Mouse (Mus musculus) forebrain, postnatal 0 days (tissue): ENCODE measurements around the gene Ccl17. TPM values are rescaled to one million over a fixed set of nuclear protein-coding genes. Genes with fewer than 3 reads are reported as not detected.

ENCODE experiments used
- ATAC-seq: fragments of 200-750 bp; cut with Nextera tagmentation; 2 replicates; pipeline ENCODE4 v1.8.0; 2017; ENCODE audit warnings: mild to moderate bottlenecking, moderate library complexity
- DNase-seq: peaks from one replicate; pipeline ENCODE4 v3.0.0-alpha.2; 2015
- H3K27ac ChIP-seq: fragments of 300-500 bp; sonication (generic); 2 replicates; pipeline ENCODE4 v1.5.1; 2014; ENCODE audit warnings: low read depth, mild to moderate bottlenecking, antibody characterized with exemption, low read length, moderate library complexity, mixed read lengths
- H3K27me3 ChIP-seq: fragments of 300-500 bp; sonication (generic); 2 replicates; pipeline ENCODE4 v1.6.1; 2014; ENCODE audit warnings: mild to moderate bottlenecking, low read length, mixed read lengths; ENCODE audit not compliant: insufficient read depth
- H3K36me3 ChIP-seq: fragments of 300-500 bp; sonication (generic); 2 replicates; pipeline ENCODE4 v1.6.1; 2014; ENCODE audit warnings: mild to moderate bottlenecking, moderate library complexity; ENCODE audit not compliant: insufficient read depth
- H3K4me1 ChIP-seq: fragments of 300-500 bp; sonication (generic); 2 replicates; pipeline ENCODE4 v1.6.1; 2014; ENCODE audit warnings: antibody characterized with exemption; ENCODE audit not compliant: insufficient read depth
- H3K4me2 ChIP-seq: fragments of 300-500 bp; sonication (generic); 2 replicates; pipeline ENCODE4 v1.6.1; 2014; ENCODE audit warnings: low read depth, mild to moderate bottlenecking, moderate library complexity
- H3K4me3 ChIP-seq: fragments of 300-500 bp; sonication (generic); 2 replicates; pipeline ENCODE4 v1.5.1; 2014; ENCODE audit warnings: low read depth, low read length, mixed read lengths
- H3K9ac ChIP-seq: fragments of 300-500 bp; sonication (generic); 2 replicates; pipeline ENCODE4 v1.6.1; 2014; ENCODE audit warnings: mild to moderate bottlenecking
- H3K9me3 ChIP-seq: fragments of 300-500 bp; sonication (generic); 2 replicates; pipeline ENCODE4 v1.6.1; 2016; ENCODE audit warnings: low read length
- CTCF ChIP-seq: sonication (generic); IDR thresholded peaks from 2 replicates; pipeline ENCODE4 v1.5.1; 2016; ENCODE audit warnings: antibody characterized with exemption, control low read depth, low read depth
- WGBS: fragments of 180-500 bp; shearing (Covaris S2); extraction: QIAGEN DNeasy Blood & Tissue Kit; methylation state at CpG from one replicate; pipeline ENCODE4 v1.1.7; 2014; 5-methylcytosine and 5-hydroxymethylcytosine counted together
- polyA plus RNA-seq: library from polyadenylated mRNA; unstranded; fragments of >200 nt; fragmentation: Nextera tagmentation; extraction: Ambion mirVana; gene quantifications from 2 replicates; pipeline ENCODE4 v1.2.1, GENCODE M21; 2015
- total RNA-seq: library from RNA; depleted of rRNA; stranded (reverse); fragments of >200 nt; gene quantifications from 2 replicates; pipeline ENCODE4 v1.2.3, GENCODE M21; 2014

Ccl17 gene
- total and polyA plus RNA-seq, 2 experiments from 2014 or later: 5.0 TPM; not detected in 1

GRCm38 (mm10) chr8:94814556-94814955 is 4.3 kb downstream of the Ccl17 start:
- no peaks in the 10 kb centered on the region for H3K27me3 ChIP-seq
- no peak for ATAC-seq
- 0% methylated on average over 1 of the region's 1 CpGs for WGBS
- no peak overlapping the region for H3K4me2 ChIP-seq
- no peak overlapping the region for H3K9ac ChIP-seq
- no peaks in the 10 kb centered on the region; the same call in 1 of the 2 replicates for H3K36me3 ChIP-seq
- peak; percentile 64 for TF ChIP-seq CTCF
- peaks cover 6% of the 10 kb centered on the region; the same call in 1 of the 2 replicates for H3K4me1 ChIP-seq
- no peak overlapping the region for H3K27ac ChIP-seq
- no peaks in the 10 kb centered on the region for H3K9me3 ChIP-seq
- peak; percentile 39 for DNase-seq
- no peak overlapping the region for H3K4me3 ChIP-seq

GRCm38 (mm10) chr8:94817933-94818332 is 7.7 kb downstream of the Ccl17 start:
- Histone ChIP-seq H3K4me1 (no peaks in the 10 kb centered on the region), H3K9ac (no peak overlapping the region), H3K4me2 (no peak overlapping the region), H3K27ac (no peak overlapping the region), H3K27me3 (no peaks in the 10 kb centered on the region), H3K4me3 (no peak overlapping the region), H3K36me3 (peaks cover 4% of the 10 kb centered on the region), H3K9me3 (no peaks in the 10 kb centered on the region)
- ATAC-seq: no peak
- no peak for TF ChIP-seq CTCF
- 95% methylated on average over 11 of the region's 11 CpGs for WGBS
- no peak for DNase-seq

GRCm38 (mm10) chr8:94819671-94820179 is 9.5 kb downstream of the Ccl17 start:
- no peak overlapping the region for H3K4me2 ChIP-seq
- ATAC-seq: no peak
- 83% methylated on average over 6 of the region's 6 CpGs for WGBS
- TF ChIP-seq CTCF: no peak
- no peaks in the 10 kb centered on the region for H3K4me1 ChIP-seq
- no peak overlapping the region for H3K4me3 ChIP-seq
- H3K9ac ChIP-seq: no peak overlapping the region
- H3K27me3 ChIP-seq: no peaks in the 10 kb centered on the region
- H3K9me3 ChIP-seq: no peaks in the 10 kb centered on the region
- peaks cover 22% of the 10 kb centered on the region for H3K36me3 ChIP-seq
- H3K27ac ChIP-seq: no peak overlapping the region
- DNase-seq: no peak

GRCm38 (mm10) chr8:94820553-94820952 is 10.3 kb downstream of the Ccl17 start:
- no peak overlapping the region for H3K27ac ChIP-seq
- no peak overlapping the region for H3K4me3 ChIP-seq
- H3K9me3 ChIP-seq: no peaks in the 10 kb centered on the region
- no peak overlapping the region for H3K4me2 ChIP-seq
- no peak for DNase-seq
- peaks cover 28% of the 10 kb centered on the region for H3K36me3 ChIP-seq
- H3K4me1 ChIP-seq: no peaks in the 10 kb centered on the region
- 82% methylated on average over 7 of the region's 7 CpGs for WGBS
- no peak for TF ChIP-seq CTCF
- no peak for ATAC-seq
- H3K9ac ChIP-seq: no peak overlapping the region
- no peaks in the 10 kb centered on the region for H3K27me3 ChIP-seq

- Histone ChIP-seq H3K9ac (no peak overlapping the region), H3K4me1 (no peaks in the 10 kb centered on the region), H3K4me2 (no peak overlapping the region), H3K4me3 (no peak overlapping the region), H3K36me3 (peaks cover 30% of the 10 kb centered on the region), H3K27me3 (no peaks in the 10 kb centered on the region), H3K27ac (no peak overlapping the region), H3K9me3 (no peaks in the 10 kb centered on the region)
- DNase-seq (no peak), ATAC-seq (no peak)
- TF ChIP-seq CTCF: no peak
- WGBS: 73% methylated on average over 2 of the region's 2 CpGs
These were observed 11.1 kb downstream of the Ccl17 start for GRCm38 (mm10) chr8:94821381-94821780.

GRCm38 (mm10) chr8:94822637-94823560 is 12.6 kb downstream of the Ccl17 start:
- DNase-seq: peak; percentile 63
- no peaks in the 10 kb centered on the region for H3K9me3 ChIP-seq
- 79% methylated on average over 23 of the region's 23 CpGs for WGBS
- no peak overlapping the region for H3K4me2 ChIP-seq
- H3K27me3 ChIP-seq: no peaks in the 10 kb centered on the region
- peak; percentile 84 for ATAC-seq
- no peak overlapping the region for H3K27ac ChIP-seq
- H3K4me1 ChIP-seq: no peaks in the 10 kb centered on the region
- H3K4me3 ChIP-seq: no peak overlapping the region
- peak; percentile 80 for TF ChIP-seq CTCF
- H3K36me3 ChIP-seq: peaks cover 40% of the 10 kb centered on the region
- H3K9ac ChIP-seq: no peak overlapping the region

GRCm38 (mm10) chr8:94825170-94825569 is 14.9 kb downstream of the Ccl17 start:
- no peak overlapping the region for H3K4me3 ChIP-seq
- 80% methylated on average over 6 of the region's 6 CpGs for WGBS
- H3K4me1 ChIP-seq: no peaks in the 10 kb centered on the region
- peaks cover 45% of the 10 kb centered on the region for H3K36me3 ChIP-seq
- H3K9ac ChIP-seq: no peak overlapping the region
- H3K4me2 ChIP-seq: no peak overlapping the region
- DNase-seq: no peak
- ATAC-seq: no peak
- H3K9me3 ChIP-seq: no peaks in the 10 kb centered on the region
- TF ChIP-seq CTCF: no peak
- no peak overlapping the region for H3K27ac ChIP-seq
- H3K27me3 ChIP-seq: no peaks in the 10 kb centered on the region
